Mouse (Mus musculus): Measurements from ENCODE around the gene Diras1. TPM values are rescaled to one million over a fixed set of nuclear protein-coding genes. Genes with fewer than 3 reads are reported as not detected.
A peak's percentile ranks its signal among the peaks of the same experiment; 100 is the strongest.

Gene Diras1
- polyA plus RNA-seq, 1 experiment from 2014 or later = 1.5 TPM

GRCm38 (mm10) chr10:81015666-81016065 lies 9.8 kb downstream of the Diras1 start:
- no peaks in the 10 kb centered on the region for H3K36me3 ChIP-seq (ENCODE audit: control insufficient read depth, insufficient read depth, low read length)
- WGBS = 86% methylated on average over 2 of the region's 2 CpGs
- no peak overlapping the region for H3K4me3 ChIP-seq (ENCODE audit: low read depth, low read length)
- DNase-seq (ENCODE audit: low spot score) = no peak
- ATAC-seq (replicated peaks; ENCODE audit: low FRiP score) = no peak
- H3K9ac ChIP-seq (ENCODE audit: low read length) = no peak overlapping the region
- peaks cover 6% of the 10 kb centered on the region; the same call in 1 of the 2 replicates for H3K4me1 ChIP-seq (replicated peaks; ENCODE audit: control insufficient read depth, insufficient read depth, low read length)
- no peaks in the 10 kb centered on the region for H3K27me3 ChIP-seq (ENCODE audit: control insufficient read depth, insufficient read depth, low read length)
- no peak overlapping the region for H3K4me2 ChIP-seq (ENCODE audit: low read depth, low read length, severe bottlenecking)
- no peaks in the 10 kb centered on the region for H3K9me3 ChIP-seq (ENCODE audit: control insufficient read depth, low read length)
- no peak overlapping the region for H3K27ac ChIP-seq (ENCODE audit: low read depth, low read length)

GRCm38 (mm10) chr10:81014393-81015384 lies 10.8 kb downstream of the Diras1 start, which contains the start of gene Gng7:
Gng7 (minus strand) TSS chr10:81014945.
- H3K9ac ChIP-seq (ENCODE audit: low read length) = peak within 1 kb of the TSS; percentile 57
- H3K27me3 ChIP-seq (ENCODE audit: control insufficient read depth, insufficient read depth, low read length) = no peaks in the 10 kb centered on the region
- H3K4me3 ChIP-seq (ENCODE audit: low read depth, low read length) = peak within 1 kb of the TSS; percentile 33
- ATAC-seq (replicated peaks; ENCODE audit: low FRiP score) (peak; percentile 96), DNase-seq (ENCODE audit: low spot score) (peak; percentile 99)
- H3K36me3 ChIP-seq (ENCODE audit: control insufficient read depth, insufficient read depth, low read length) = no peaks in the 10 kb centered on the region
- H3K9me3 ChIP-seq (ENCODE audit: control insufficient read depth, low read length) = no peaks in the 10 kb centered on the region
- peaks cover 6% of the 10 kb centered on the region; the same call in 1 of the 2 replicates for H3K4me1 ChIP-seq (replicated peaks; ENCODE audit: control insufficient read depth, insufficient read depth, low read length)
- H3K27ac ChIP-seq (ENCODE audit: low read depth, low read length) = no peak within 1 kb of the TSS
- H3K4me2 ChIP-seq (ENCODE audit: low read depth, low read length, severe bottlenecking) = peak within 1 kb of the TSS; percentile 65
- WGBS = 10% methylated on average over 31 of the region's 31 CpGs

- Histone ChIP-seq H3K27me3 (ENCODE audit: control insufficient read depth, insufficient read depth, low read length) (no peaks in the 10 kb centered on the region), H3K4me3 (ENCODE audit: low read depth, low read length) (no peak overlapping the region), H3K9me3 (ENCODE audit: control insufficient read depth, low read length) (no peaks in the 10 kb centered on the region), H3K36me3 (ENCODE audit: control insufficient read depth, insufficient read depth, low read length) (no peaks in the 10 kb centered on the region), H3K27ac (ENCODE audit: low read depth, low read length) (no peak overlapping the region), H3K4me1 (replicated peaks; ENCODE audit: control insufficient read depth, insufficient read depth, low read length) (peaks cover 6% of the 10 kb centered on the region; the same call in 1 of the 2 replicates), H3K4me2 (ENCODE audit: low read depth, low read length, severe bottlenecking) (no peak overlapping the region), H3K9ac (ENCODE audit: low read length) (no peak overlapping the region)
- WGBS = 79% methylated on average over 6 of the region's 6 CpGs
- DNase-seq (ENCODE audit: low spot score) (no peak), ATAC-seq (replicated peaks; ENCODE audit: low FRiP score) (no peak)
Measured at GRCm38 (mm10) chr10:81010851-81011250, 14.6 kb downstream of the Diras1 start.

GRCm38 (mm10) chr10:81007240-81007639 lies 18.2 kb downstream of the Diras1 start:
- ATAC-seq (replicated peaks; ENCODE audit: low FRiP score) (no peak), DNase-seq (ENCODE audit: low spot score) (no peak)
- WGBS = 42% methylated on average over 7 of the region's 7 CpGs
- Histone ChIP-seq H3K36me3 (ENCODE audit: control insufficient read depth, insufficient read depth, low read length) (no peaks in the 10 kb centered on the region), H3K9me3 (ENCODE audit: control insufficient read depth, low read length) (no peaks in the 10 kb centered on the region), H3K9ac (ENCODE audit: low read length) (no peak overlapping the region), H3K4me1 (replicated peaks; ENCODE audit: control insufficient read depth, insufficient read depth, low read length) (no peaks in the 10 kb centered on the region), H3K4me3 (ENCODE audit: low read depth, low read length) (no peak overlapping the region), H3K27ac (ENCODE audit: low read depth, low read length) (no peak overlapping the region), H3K4me2 (ENCODE audit: low read depth, low read length, severe bottlenecking) (no peak overlapping the region), H3K27me3 (ENCODE audit: control insufficient read depth, insufficient read depth, low read length) (no peaks in the 10 kb centered on the region)

- no peak overlapping the region for H3K4me2 ChIP-seq (ENCODE audit: low read depth, low read length, severe bottlenecking)
- no peak for ATAC-seq (replicated peaks; ENCODE audit: low FRiP score)
- 93% methylated on average over 7 of the region's 7 CpGs for WGBS
Measured at GRCm38 (mm10) chr10:81006005-81006677, 19.3 kb downstream of the Diras1 start.

GRCm38 (mm10) chr10:81001161-81001560 lies 24.3 kb downstream of the Diras1 start:
- Histone ChIP-seq H3K9ac (ENCODE audit: low read length) (no peak overlapping the region), H3K27ac (ENCODE audit: low read depth, low read length) (no peak overlapping the region), H3K4me3 (ENCODE audit: low read depth, low read length) (no peak overlapping the region), H3K4me1 (replicated peaks; ENCODE audit: control insufficient read depth, insufficient read depth, low read length) (peaks cover 7% of the 10 kb centered on the region), H3K27me3 (ENCODE audit: control insufficient read depth, insufficient read depth, low read length) (no peaks in the 10 kb centered on the region; the same call in 1 of the 2 replicates), H3K4me2 (ENCODE audit: low read depth, low read length, severe bottlenecking) (no peak overlapping the region), H3K36me3 (ENCODE audit: control insufficient read depth, insufficient read depth, low read length) (no peaks in the 10 kb centered on the region), H3K9me3 (ENCODE audit: control insufficient read depth, low read length) (no peaks in the 10 kb centered on the region; the same call in 1 of the 2 replicates)
- ATAC-seq (replicated peaks; ENCODE audit: low FRiP score) = no peak
- DNase-seq (ENCODE audit: low spot score) = no peak
- 54% methylated on average over 10 of the region's 10 CpGs for WGBS

More at GRCm38 (mm10) chr10:81006005-81006677, 19.3 kb downstream of the Diras1 start:
- no peak overlapping the region; the same call in 1 of the 2 replicates for H3K9ac ChIP-seq (ENCODE audit: low read length)
- H3K9me3 ChIP-seq (ENCODE audit: control insufficient read depth, low read length) = no peaks in the 10 kb centered on the region
- no peaks in the 10 kb centered on the region for H3K27me3 ChIP-seq (ENCODE audit: control insufficient read depth, insufficient read depth, low read length)
- no peaks in the 10 kb centered on the region for H3K4me1 ChIP-seq (replicated peaks; ENCODE audit: control insufficient read depth, insufficient read depth, low read length)
- no peaks in the 10 kb centered on the region for H3K36me3 ChIP-seq (ENCODE audit: control insufficient read depth, insufficient read depth, low read length)
- H3K4me3 ChIP-seq (ENCODE audit: low read depth, low read length) = no peak overlapping the region
- DNase-seq (ENCODE audit: low spot score) = no peak
- H3K27ac ChIP-seq (ENCODE audit: low read depth, low read length) = no peak overlapping the region

- 54% methylated on average over 28 of the region's 28 CpGs for WGBS
- no peak overlapping the region for H3K9ac ChIP-seq (ENCODE audit: low read length)
Measured at GRCm38 (mm10) chr10:81000197-81001062, 25.0 kb downstream of the Diras1 start.

More at GRCm38 (mm10) chr10:81000197-81001062, 25.0 kb downstream of the Diras1 start:
- Histone ChIP-seq H3K4me2 (ENCODE audit: low read depth, low read length, severe bottlenecking) (no peak overlapping the region), H3K27ac (ENCODE audit: low read depth, low read length) (no peak overlapping the region), H3K27me3 (ENCODE audit: control insufficient read depth, insufficient read depth, low read length) (no peaks in the 10 kb centered on the region; the same call in 1 of the 2 replicates), H3K36me3 (ENCODE audit: control insufficient read depth, insufficient read depth, low read length) (no peaks in the 10 kb centered on the region), H3K9me3 (ENCODE audit: control insufficient read depth, low read length) (no peaks in the 10 kb centered on the region; the same call in 1 of the 2 replicates), H3K4me3 (ENCODE audit: low read depth, low read length) (no peak overlapping the region), H3K4me1 (replicated peaks; ENCODE audit: control insufficient read depth, insufficient read depth, low read length) (peaks cover 7% of the 10 kb centered on the region)
- ATAC-seq (replicated peaks; ENCODE audit: low FRiP score) (no peak), DNase-seq (ENCODE audit: low spot score) (no peak)
